Mouse (Mus musculus) midbrain, embryonic 14.5 days (tissue): ENCODE results near the gene C130060K24Rik. TPM values are rescaled to one million over a fixed set of nuclear protein-coding genes. Genes with fewer than 3 reads are reported as not detected.

Experiments
- ATAC-seq: fragments of 200-750 bp; cut with Nextera tagmentation; 2 replicates; pipeline ENCODE4 v1.8.0; 2017; ENCODE audit warnings: moderate number of reproducible peaks, moderate library complexity; ENCODE audit not compliant: low FRiP score, low TSS enrichment
- DNase-seq: peaks from one replicate; pipeline ENCODE4 v3.0.0-alpha.2; 2015
- H3K27ac ChIP-seq: fragments of 300-500 bp; sonication (generic); replicated peaks from 2 replicates; pipeline ENCODE4 v1.5.1; 2014; ENCODE audit warnings: mild to moderate bottlenecking, low read depth, low read length, moderate library complexity
- H3K27me3 ChIP-seq: fragments of 300-500 bp; sonication (generic); 2 replicates; pipeline ENCODE4 v1.6.1; 2014; ENCODE audit warnings: low read length, control low read depth, mixed read lengths; ENCODE audit not compliant: control insufficient read depth, insufficient read depth
- H3K36me3 ChIP-seq: fragments of 300-500 bp; sonication (generic); 2 replicates; pipeline ENCODE4 v1.6.1; 2014; ENCODE audit warnings: low read length, control low read depth; ENCODE audit not compliant: control insufficient read depth, insufficient read depth
- H3K4me1 ChIP-seq: fragments of 300-500 bp; sonication (generic); 2 replicates; pipeline ENCODE4 v1.6.1; 2014; ENCODE audit warnings: mild to moderate bottlenecking, antibody characterized with exemption, low read length, control low read depth; ENCODE audit not compliant: control insufficient read depth, insufficient read depth
- H3K4me2 ChIP-seq: fragments of 300-500 bp; sonication (generic); 2 replicates; pipeline ENCODE4 v1.6.1; 2014; ENCODE audit warnings: mild to moderate bottlenecking, low read length, moderate library complexity
- H3K4me3 ChIP-seq: fragments of 300-500 bp; sonication (generic); replicated peaks from 2 replicates; pipeline ENCODE4 v1.5.1; 2014; ENCODE audit warnings: low read depth, low read length
- H3K9ac ChIP-seq: fragments of 300-500 bp; sonication (generic); replicated peaks from 2 replicates; pipeline ENCODE4 v1.6.1; 2014; ENCODE audit warnings: mild to moderate bottlenecking, low read length, moderate library complexity
- H3K9me3 ChIP-seq: fragments of 300-500 bp; sonication (generic); 2 replicates; pipeline ENCODE4 v1.6.1; 2016; ENCODE audit warnings: low read length, control low read depth, mixed read lengths; ENCODE audit not compliant: control insufficient read depth
- WGBS: fragments of 180-500 bp; shearing (Covaris S2); extraction: QIAGEN DNeasy Blood & Tissue Kit; methylation state at CpG from one replicate; pipeline ENCODE4 v1.1.7; 2014; 5-methylcytosine and 5-hydroxymethylcytosine counted together
- polyA plus RNA-seq: library from polyadenylated mRNA; unstranded; fragments of >200 nt; fragmentation: Nextera tagmentation; extraction: Ambion mirVana; gene quantifications from 2 replicates; pipeline ENCODE4 v1.2.1, GENCODE M21; 2014

Gene C130060K24Rik
- 1.5 and 1.7 TPM in 2 replicates for polyA plus RNA-seq

DNA sequence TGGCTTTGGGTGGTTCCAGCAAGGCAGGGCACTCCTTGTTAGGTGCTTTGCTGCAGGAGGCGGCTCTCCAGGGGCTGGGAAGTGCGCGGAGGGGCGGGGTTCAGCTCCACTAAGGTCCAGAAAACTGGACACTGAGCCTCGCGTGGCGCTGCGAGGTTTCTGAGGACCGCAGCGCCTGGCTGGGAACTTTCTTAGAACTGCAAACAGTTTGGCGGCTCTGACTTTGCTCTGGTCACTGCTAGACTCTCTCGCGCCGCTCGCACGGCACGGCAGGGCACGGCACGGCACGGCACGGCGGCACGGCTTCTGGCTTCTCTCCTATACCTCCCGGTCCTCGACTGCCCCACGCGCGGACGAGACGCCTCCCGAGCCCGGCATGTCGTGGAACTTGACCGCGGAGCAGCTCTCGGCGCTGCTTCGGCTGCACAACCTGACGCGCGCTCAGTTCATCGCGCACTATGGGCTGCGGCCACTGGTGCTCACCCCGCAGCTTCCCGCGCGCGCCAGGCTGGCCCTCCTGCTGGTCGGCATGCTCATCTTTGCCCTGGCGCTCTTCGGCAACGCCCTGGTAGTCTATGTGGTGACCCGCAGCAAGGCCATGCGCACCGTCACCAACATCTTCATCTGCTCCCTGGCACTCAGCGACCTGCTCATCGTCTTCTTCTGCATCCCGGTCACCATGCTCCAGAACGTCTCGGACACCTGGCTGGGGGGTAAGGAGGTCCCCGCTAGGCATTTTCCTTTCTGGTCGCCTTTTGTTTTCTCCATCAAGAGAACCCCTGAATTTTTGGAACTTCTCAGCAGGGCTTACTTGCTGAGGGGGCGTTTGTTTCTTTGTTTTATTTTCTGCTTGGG lies at the start of gene C130060K24Rik:
Gene C130060K24Rik, plus strand, starts transcription at position 188 of the 855 bp plus-strand sequence.
- Histone ChIP-seq H3K4me2 (peak within 1 kb of the TSS; percentile 97), H3K4me1 (0 out of 2 replicates have a peak, but pooled peaks cover 9% of the 10 kb centered on the region), H3K27ac (no peak within 1 kb of the TSS), H3K27me3 (peaks cover 9% of the 10 kb centered on the region; the same call in 1 of the 2 replicates), H3K9me3 (no peaks in the 10 kb centered on the region), H3K36me3 (no peaks in the 10 kb centered on the region), H3K4me3 (peak within 1 kb of the TSS; percentile 58), H3K9ac (peak within 1 kb of the TSS; percentile 51)
- ATAC-seq (peak; percentile 78), DNase-seq (peak; percentile 66)
- WGBS: under 1% methylated on average over 64 of the region's 64 CpGs

GRCm38 (mm10) chr6:65334246-65334645 lies 46.7 kb upstream of the C130060K24Rik start:
- H3K4me2 ChIP-seq: no peak overlapping the region
- no peak for DNase-seq
- ATAC-seq: no peak
- H3K9ac ChIP-seq: no peak overlapping the region
- H3K36me3 ChIP-seq: no peaks in the 10 kb centered on the region
- no peaks in the 10 kb centered on the region for H3K4me1 ChIP-seq
- H3K27ac ChIP-seq: no peak overlapping the region
- H3K4me3 ChIP-seq: no peak overlapping the region
- no peaks in the 10 kb centered on the region for H3K9me3 ChIP-seq
- WGBS: 93% methylated on average over 1 of the region's 1 CpGs
- no peaks in the 10 kb centered on the region for H3K27me3 ChIP-seq

GRCm38 (mm10) chr6:65339391-65339790 lies 41.5 kb upstream of the C130060K24Rik start:
- Histone ChIP-seq H3K36me3 (no peaks in the 10 kb centered on the region), H3K27me3 (no peaks in the 10 kb centered on the region), H3K9ac (no peak overlapping the region), H3K27ac (no peak overlapping the region), H3K4me2 (no peak overlapping the region), H3K9me3 (no peaks in the 10 kb centered on the region), H3K4me3 (no peak overlapping the region), H3K4me1 (no peaks in the 10 kb centered on the region)
- no peak for ATAC-seq
- DNase-seq: no peak

DNA sequence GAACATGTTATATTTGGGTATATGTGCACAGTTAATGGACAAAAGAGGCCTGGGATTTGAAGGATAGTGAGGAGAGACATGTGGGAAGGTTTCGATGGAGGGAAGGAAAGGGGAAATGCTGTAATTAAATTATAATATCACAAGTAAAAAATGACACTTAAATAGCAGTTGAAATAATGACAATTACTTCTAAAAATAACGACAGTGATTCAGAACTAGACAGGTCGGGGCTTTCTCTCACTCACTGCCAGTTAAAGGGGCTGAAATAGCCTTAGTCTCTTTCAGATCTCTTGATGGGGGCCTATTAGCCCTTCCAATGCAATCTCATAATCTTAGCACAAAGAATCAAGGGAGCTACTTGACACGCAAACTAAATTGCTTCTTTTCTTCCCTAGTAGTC lies 39.5 kb upstream of the C130060K24Rik start:
- DNase-seq (no peak), ATAC-seq (no peak)
- H3K4me3 ChIP-seq: no peak overlapping the region
- H3K27me3 ChIP-seq: no peaks in the 10 kb centered on the region
- H3K36me3 ChIP-seq: no peaks in the 10 kb centered on the region
- WGBS: 88% methylated on average over 4 of the region's 4 CpGs
- no peak overlapping the region for H3K4me2 ChIP-seq
- no peaks in the 10 kb centered on the region for H3K9me3 ChIP-seq
- no peaks in the 10 kb centered on the region for H3K4me1 ChIP-seq
- H3K27ac ChIP-seq: no peak overlapping the region
- H3K9ac ChIP-seq: no peak overlapping the region

- Histone ChIP-seq H3K9me3 (no peaks in the 10 kb centered on the region), H3K4me3 (no peak overlapping the region), H3K4me2 (no peak overlapping the region), H3K36me3 (no peaks in the 10 kb centered on the region), H3K27ac (no peak overlapping the region), H3K27me3 (no peaks in the 10 kb centered on the region), H3K4me1 (no peaks in the 10 kb centered on the region), H3K9ac (no peak overlapping the region)
- no peak for DNase-seq
- WGBS: 72% methylated on average over 8 of the region's 8 CpGs
- ATAC-seq: no peak
Measured at GRCm38 (mm10) chr6:65347736-65348135, 33.2 kb upstream of the C130060K24Rik start.

GRCm38 (mm10) chr6:65348255-65348654 lies 32.6 kb upstream of the C130060K24Rik start:
- no peak overlapping the region for H3K4me2 ChIP-seq
- H3K27ac ChIP-seq: no peak overlapping the region
- no peak overlapping the region for H3K4me3 ChIP-seq
- 42% methylated on average over 5 of the region's 5 CpGs for WGBS
- no peaks in the 10 kb centered on the region for H3K27me3 ChIP-seq
- no peak overlapping the region for H3K9ac ChIP-seq
- DNase-seq (no peak), ATAC-seq (no peak)
- no peaks in the 10 kb centered on the region for H3K4me1 ChIP-seq
- no peaks in the 10 kb centered on the region for H3K9me3 ChIP-seq
- H3K36me3 ChIP-seq: no peaks in the 10 kb centered on the region

DNA sequence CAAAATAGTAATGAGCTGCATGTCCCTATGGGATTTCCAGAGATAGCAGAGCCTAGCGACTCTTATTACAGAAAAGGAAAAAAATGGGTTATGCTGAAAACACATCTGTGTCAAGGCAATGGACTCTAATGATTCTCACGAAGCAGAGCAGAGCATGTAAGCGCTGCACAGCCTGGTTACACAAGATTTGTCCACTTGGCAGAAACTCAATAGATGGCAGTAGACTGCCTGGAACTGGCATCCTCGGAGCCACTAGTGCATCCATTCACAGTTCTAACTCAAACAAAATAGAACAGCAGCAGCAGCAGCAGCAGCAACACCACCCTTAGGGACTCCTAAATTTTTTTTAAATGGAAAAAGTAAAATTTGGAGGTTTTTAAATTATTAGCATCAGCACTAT lies 29.3 kb upstream of the C130060K24Rik start:
- ATAC-seq (no peak), DNase-seq (peak; percentile 37)

DNA sequence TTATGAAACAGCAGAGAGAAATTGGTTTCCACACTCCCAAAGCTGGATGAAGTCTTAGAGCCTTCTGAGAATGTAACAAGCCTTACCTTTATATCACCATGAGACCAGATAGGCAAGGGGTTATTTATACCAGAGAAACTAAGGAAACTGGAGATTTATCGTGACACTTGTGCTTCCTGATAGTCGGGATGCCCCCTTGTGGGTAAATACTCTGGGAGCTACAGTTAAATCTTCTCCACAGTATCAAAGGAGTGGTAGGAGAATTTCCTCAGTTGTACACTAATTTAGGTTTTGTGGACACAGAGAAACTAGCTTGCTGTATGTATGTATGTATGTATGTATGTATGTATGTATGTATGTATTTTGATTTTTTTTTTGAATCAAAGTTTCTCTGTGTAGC lies 5.0 kb upstream of the C130060K24Rik start:
- 52% methylated on average over 2 of the region's 2 CpGs for WGBS
- H3K9me3 ChIP-seq: no peaks in the 10 kb centered on the region
- no peak overlapping the region for H3K9ac ChIP-seq
- H3K36me3 ChIP-seq: no peaks in the 10 kb centered on the region
- 0 out of 2 replicates have a peak, but pooled peaks cover 3% of the 10 kb centered on the region for H3K4me1 ChIP-seq
- H3K4me3 ChIP-seq: no peak overlapping the region
- peaks cover 9% of the 10 kb centered on the region; the same call in 1 of the 2 replicates for H3K27me3 ChIP-seq
- no peak overlapping the region for H3K4me2 ChIP-seq
- H3K27ac ChIP-seq: no peak overlapping the region
- ATAC-seq (no peak), DNase-seq (no peak)

More for the DNA sequence above, 29.3 kb upstream of the C130060K24Rik start:
- Histone ChIP-seq H3K27ac (no peak overlapping the region), H3K9me3 (no peaks in the 10 kb centered on the region), H3K4me1 (no peaks in the 10 kb centered on the region), H3K36me3 (no peaks in the 10 kb centered on the region), H3K9ac (no peak overlapping the region), H3K27me3 (no peaks in the 10 kb centered on the region), H3K4me3 (no peak overlapping the region), H3K4me2 (no peak overlapping the region)
- 67% methylated on average over 4 of the region's 4 CpGs for WGBS

GRCm38 (mm10) chr6:65421888-65422287 lies 41.0 kb downstream of the C130060K24Rik start:
- Histone ChIP-seq H3K4me3 (no peak overlapping the region), H3K27me3 (no peaks in the 10 kb centered on the region), H3K27ac (no peak overlapping the region), H3K4me2 (no peak overlapping the region), H3K36me3 (no peaks in the 10 kb centered on the region), H3K9ac (no peak overlapping the region), H3K4me1 (no peaks in the 10 kb centered on the region), H3K9me3 (no peaks in the 10 kb centered on the region)
- DNase-seq (no peak), ATAC-seq (no peak)
- 85% methylated on average over 1 of the region's 1 CpGs for WGBS
